Mouse (Mus musculus) liver, embryonic 16.5 days (tissue): ENCODE measurements around the gene Zfp260. TPM values are rescaled to one million over a fixed set of nuclear protein-coding genes. Genes with fewer than 3 reads are reported as not detected.

Experiments used
- ATAC-seq: fragments of 200-750 bp; cut with Nextera tagmentation; 2 replicates; pipeline ENCODE4 v1.8.0; 2017; ENCODE audit warnings: low read depth, mild to moderate bottlenecking, moderate number of reproducible peaks, moderate library complexity
- H3K27ac ChIP-seq: fragments of 300-500 bp; sonication (generic); 2 replicates; pipeline ENCODE4 v1.5.1; 2014; ENCODE audit warnings: mild to moderate bottlenecking, low read length
- H3K27me3 ChIP-seq: fragments of 300-500 bp; sonication (generic); 2 replicates; pipeline ENCODE4 v1.6.1; 2014; ENCODE audit warnings: low read depth, low read length, mixed read lengths; ENCODE audit not compliant: control insufficient read depth, insufficient read depth
- H3K36me3 ChIP-seq: fragments of 300-500 bp; sonication (generic); 2 replicates; pipeline ENCODE4 v1.6.1; 2014; ENCODE audit warnings: mild to moderate bottlenecking; ENCODE audit not compliant: control insufficient read depth, insufficient read depth
- H3K4me1 ChIP-seq: fragments of 300-500 bp; sonication (generic); 2 replicates; pipeline ENCODE4 v1.6.1; 2014; ENCODE audit warnings: low read depth, low read length, mixed read lengths; ENCODE audit not compliant: control insufficient read depth
- H3K4me2 ChIP-seq: fragments of 300-500 bp; sonication (generic); 2 replicates; pipeline ENCODE4 v1.6.1; 2014; ENCODE audit warnings: low read depth, low read length, mixed read lengths
- H3K4me3 ChIP-seq: fragments of 300-500 bp; sonication (generic); 2 replicates; pipeline ENCODE4 v1.5.1; 2014; ENCODE audit warnings: low read depth, mild to moderate bottlenecking, low read length
- H3K9ac ChIP-seq: fragments of 300-500 bp; sonication (generic); 2 replicates; pipeline ENCODE4 v1.6.1; 2014; ENCODE audit warnings: low read depth, low read length
- H3K9me3 ChIP-seq: fragments of 300-500 bp; sonication (generic); replicated peaks from 2 replicates; pipeline ENCODE4 v1.6.1; 2016; ENCODE audit warnings: low read length; ENCODE audit not compliant: control insufficient read depth
- WGBS: fragments of 180-500 bp; shearing (Covaris S2); extraction: QIAGEN DNeasy Blood & Tissue Kit; methylation state at CpG from one replicate; pipeline ENCODE4 v1.1.7; 2014; ENCODE audit not compliant: insufficient replicate concordance; 5-methylcytosine and 5-hydroxymethylcytosine counted together
- polyA plus RNA-seq: library from polyadenylated mRNA; unstranded; fragments of >200 nt; fragmentation: Nextera tagmentation; extraction: Ambion mirVana; gene quantifications from 2 replicates; pipeline ENCODE4 v1.2.1, GENCODE M21; 2015

The Zfp260 gene
- polyA plus RNA-seq: 14.4 and 14.7 TPM in 2 replicates

- Histone ChIP-seq H3K4me1 (peaks cover 24% of the 10 kb centered on the region), H3K9ac (peak within 1 kb of the TSS; percentile 74), H3K27ac (peak within 1 kb of the TSS; percentile 81), H3K9me3 (no peaks in the 10 kb centered on the region), H3K4me2 (peak within 1 kb of the TSS; percentile 76), H3K27me3 (no peaks in the 10 kb centered on the region), H3K36me3 (no peaks in the 10 kb centered on the region), H3K4me3 (peak within 1 kb of the TSS; percentile 74)
- ATAC-seq: peak; percentile 67
- WGBS: under 1% methylated on average over 26 of the region's 26 CpGs
Observed at GRCm38 (mm10) chr7:30094646-30095429, at the start of gene Zfp260. Gene Zfp260 (plus strand): TSS chr7:30094777.

- WGBS: 82% methylated on average over 4 of the region's 4 CpGs
- H3K4me1 ChIP-seq: peaks cover 10% of the 10 kb centered on the region
- no peak overlapping the region for H3K27ac ChIP-seq
- H3K4me3 ChIP-seq: no peak overlapping the region
- H3K36me3 ChIP-seq: no peaks in the 10 kb centered on the region
- no peak overlapping the region for H3K4me2 ChIP-seq
- no peak for ATAC-seq
- no peak overlapping the region for H3K9ac ChIP-seq
- H3K27me3 ChIP-seq: no peaks in the 10 kb centered on the region
- H3K9me3 ChIP-seq: no peaks in the 10 kb centered on the region
Observed at GRCm38 (mm10) chr7:30048126-30048525, 46.5 kb upstream of the Zfp260 start.

- ATAC-seq: peak; percentile 100
- WGBS: under 1% methylated on average over 40 of the region's 40 CpGs
- peak within 1 kb of the TSS; percentile 64 for H3K4me3 ChIP-seq
- H3K27me3 ChIP-seq: no peaks in the 10 kb centered on the region
- H3K27ac ChIP-seq: no peak within 1 kb of the TSS
- H3K9me3 ChIP-seq: no peaks in the 10 kb centered on the region
- peak within 1 kb of the TSS; percentile 94 for H3K4me2 ChIP-seq
- peak within 1 kb of the TSS; percentile 49 for H3K9ac ChIP-seq
- H3K36me3 ChIP-seq: no peaks in the 10 kb centered on the region
- peaks cover 10% of the 10 kb centered on the region for H3K4me1 ChIP-seq
Observed at GRCm38 (mm10) chr7:30050882-30051548, 43.6 kb upstream of the Zfp260 start, which contains the start of gene Zfp14. Gene Zfp14 (minus strand): TSS chr7:30051380.

- no peak overlapping the region for H3K9ac ChIP-seq
- H3K4me3 ChIP-seq: no peak overlapping the region
- H3K36me3 ChIP-seq: no peaks in the 10 kb centered on the region
- 9% methylated on average over 3 of the region's 3 CpGs for WGBS
- ATAC-seq: no peak
- H3K27ac ChIP-seq: no peak overlapping the region
- H3K9me3 ChIP-seq: no peaks in the 10 kb centered on the region
- peaks cover 10% of the 10 kb centered on the region for H3K4me1 ChIP-seq
- no peak overlapping the region for H3K4me2 ChIP-seq
- H3K27me3 ChIP-seq: no peaks in the 10 kb centered on the region
Observed at GRCm38 (mm10) chr7:30053591-30053990, 41.0 kb upstream of the Zfp260 start.

GRCm38 (mm10) chr7:30060341-30060740 lies 34.2 kb upstream of the Zfp260 start:
- no peaks in the 10 kb centered on the region for H3K36me3 ChIP-seq
- no peak for ATAC-seq
- no peak overlapping the region for H3K4me3 ChIP-seq
- no peaks in the 10 kb centered on the region for H3K27me3 ChIP-seq
- no peaks in the 10 kb centered on the region for H3K9me3 ChIP-seq
- WGBS: 71% methylated on average over 6 of the region's 6 CpGs
- H3K4me1 ChIP-seq: no peaks in the 10 kb centered on the region
- H3K4me2 ChIP-seq: no peak overlapping the region
- no peak overlapping the region for H3K9ac ChIP-seq
- H3K27ac ChIP-seq: no peak overlapping the region

GRCm38 (mm10) chr7:30062478-30062877 lies 32.1 kb upstream of the Zfp260 start:
- Histone ChIP-seq H3K4me2 (no peak overlapping the region), H3K9ac (no peak overlapping the region), H3K4me1 (no peaks in the 10 kb centered on the region), H3K4me3 (no peak overlapping the region), H3K27ac (no peak overlapping the region), H3K9me3 (no peaks in the 10 kb centered on the region), H3K36me3 (no peaks in the 10 kb centered on the region), H3K27me3 (no peaks in the 10 kb centered on the region)
- no peak for ATAC-seq
- 72% methylated on average over 5 of the region's 5 CpGs for WGBS

GRCm38 (mm10) chr7:30064622-30065021 lies 30.0 kb upstream of the Zfp260 start:
- no peaks in the 10 kb centered on the region for H3K9me3 ChIP-seq
- no peak overlapping the region for H3K27ac ChIP-seq
- H3K9ac ChIP-seq: no peak overlapping the region
- no peak for ATAC-seq
- no peak overlapping the region for H3K4me2 ChIP-seq
- H3K36me3 ChIP-seq: no peaks in the 10 kb centered on the region
- WGBS: 66% methylated on average over 5 of the region's 5 CpGs
- H3K27me3 ChIP-seq: no peaks in the 10 kb centered on the region
- H3K4me1 ChIP-seq: no peaks in the 10 kb centered on the region
- no peak overlapping the region for H3K4me3 ChIP-seq

- Histone ChIP-seq H3K9me3 (no peaks in the 10 kb centered on the region), H3K4me2 (peak within 1 kb of the TSS; percentile 98), H3K36me3 (no peaks in the 10 kb centered on the region), H3K4me3 (peak within 1 kb of the TSS; percentile 82), H3K27ac (peak within 1 kb of the TSS; percentile 39; the same call in 1 of the 2 replicates), H3K9ac (peak within 1 kb of the TSS; percentile 78), H3K27me3 (no peaks in the 10 kb centered on the region), H3K4me1 (peaks cover 7% of the 10 kb centered on the region)
- ATAC-seq: peak; percentile 94
- under 1% methylated on average over 50 of the region's 50 CpGs for whole genome bisulfite sequencing
Observed at GRCm38 (mm10) chr7:30072146-30073028, 22.2 kb upstream of the Zfp260 start, which contains the start of gene Zfp82. Gene Zfp82 (minus strand): TSS chr7:30072900.
